ENCODE assay signal across 9 mouse cellular contexts in genomic region chr6:116423664-116424063, GRCm38 (mm10). TPM values are rescaled to one million over a fixed set of nuclear protein-coding genes. Genes with fewer than 3 reads are reported as not detected.
DNase-seq lines count a peak whose midpoint lies in the region; ATAC-seq and TF ChIP-seq lines count a peak whose summit lies in the region.
"Had no signal": no experiment of that assay in that cellular context is flagged by ENCODE, and none has a peak within 500 bp of the region (broad histone marks: within the 10 kb centered on the region; RNA-seq: fewer than 3 reads in every experiment).

No protein-coding gene starts in this region.

- WGBS in kidney, adult 2 months, result 35% methylated on average over 2 of the region's 2 CpGs
- 47% methylated on average over 2 of the region's 2 CpGs for WGBS in kidney, embryonic 15.5 days
- 68% methylated on average over 2 of the region's 2 CpGs for whole genome bisulfite sequencing in embryonic facial prominence, embryonic 10.5 days

- no peak for ATAC-seq in kidney, embryonic 15.5 days (replicated peaks; ENCODE audit: low FRiP score)

- no peak overlapping the region for H3K27ac ChIP-seq in kidney, adult 2 months (ENCODE audit: insufficient read depth, low read depth, low read length)
- H3K27ac ChIP-seq in kidney, embryonic 15.5 days, result no peak overlapping the region
- H3K27ac ChIP-seq in embryonic facial prominence, embryonic 10.5 days (replicated peaks), result no peak overlapping the region

- H3K4me3 ChIP-seq in kidney, adult 2 months (ENCODE audit: insufficient read depth, low read depth, low read length), result no peak overlapping the region
- no peak overlapping the region for H3K4me3 ChIP-seq in kidney, embryonic 15.5 days (replicated peaks)
- H3K4me3 ChIP-seq in embryonic facial prominence, embryonic 10.5 days, result no peak overlapping the region

- no peak for TF ChIP-seq POLR2A in kidney, adult 2 months (IDR thresholded peaks at IDR 0.05; ENCODE audit: low read depth, low read length)

- no peak overlapping the region for H3K4me2 ChIP-seq in kidney, embryonic 15.5 days

- H3K27me3 ChIP-seq in kidney, adult 2 months (replicated peaks; ENCODE audit: control insufficient read depth, insufficient read depth, low read length), result no peaks in the 10 kb centered on the region
- H3K27me3 ChIP-seq in kidney, embryonic 15.5 days, result no peaks in the 10 kb centered on the region
- no peaks in the 10 kb centered on the region for H3K27me3 ChIP-seq in embryonic facial prominence, embryonic 10.5 days (replicated peaks; ENCODE audit: low read depth, poor library complexity, severe bottlenecking)

- no peak overlapping the region for H3K9ac ChIP-seq in kidney, embryonic 15.5 days

- DNase-seq in adrenal gland, adult 2 months, result peak; percentile 40
- no peak for DNase-seq in adrenal gland, postnatal 4 days (ENCODE audit: low spot score in 2 of 2)
- peak; percentile 42 for DNase-seq in kidney, adult 2 months
- DNase-seq in A20 (ENCODE audit: low read depth, low spot score), result peak; percentile 17
- peak; percentile 41 to 79 for DNase-seq in kidney, postnatal 36 days
- no peak for DNase-seq in urinary bladder, postnatal 25 days (ENCODE audit: low spot score)
- DNase-seq in embryonic facial prominence, embryonic 10.5 days (ENCODE audit: low spot score), result no peak
- DNase-seq: heart, adult 18-20 months had no signal

- no peaks in the 10 kb centered on the region for H3K36me3 ChIP-seq in kidney, adult 2 months (ENCODE audit: control insufficient read depth, insufficient read depth, low read length)
- H3K36me3 ChIP-seq in kidney, embryonic 15.5 days, result no peaks in the 10 kb centered on the region
- no peaks in the 10 kb centered on the region for H3K36me3 ChIP-seq in embryonic facial prominence, embryonic 10.5 days (replicated peaks)

- TF ChIP-seq CTCF in kidney, adult 2 months (conservative IDR thresholded peaks at IDR 0.05; ENCODE audit: insufficient read depth, insufficient read length, low read depth, low read length), result peak; percentile 59

- 0 out of 2 replicates have a peak, but pooled peaks cover 2% of the 10 kb centered on the region for H3K4me1 ChIP-seq in kidney, adult 2 months (ENCODE audit: control insufficient read depth, insufficient read depth, low read length)
- no peaks in the 10 kb centered on the region for H3K4me1 ChIP-seq in kidney, embryonic 15.5 days
- 0 out of 2 replicates have a peak, but pooled peaks cover 3% of the 10 kb centered on the region for H3K4me1 ChIP-seq in embryonic facial prominence, embryonic 10.5 days

- no peaks in the 10 kb centered on the region for H3K9me3 ChIP-seq in kidney, embryonic 15.5 days (replicated peaks)
- no peaks in the 10 kb centered on the region for H3K9me3 ChIP-seq in embryonic facial prominence, embryonic 10.5 days

RNA-seq across cellular contexts. Expression of gene Alox5, which starts 37.3 kb away (rescaled TPM):
- 1 to 10 TPM; 1.3 to 2.2 TPM for total RNA-seq in adrenal gland, adult 2 months (2021)
- 1.4 and 1.8 TPM in 2 replicates for polyA plus RNA-seq in adrenal gland, adult 2 months (2012; rRNA removed)
- 1 to 10 TPM; 1.1 to 3.5 TPM for total RNA-seq in adrenal gland, postnatal 4 days (2021)
- 0.45 and 1.2 TPM in 2 replicates for polyA plus RNA-seq in kidney, adult 2 months (2012; rRNA removed)
- polyA plus RNA-seq in kidney, embryonic 15.5 days (2015; fragmentation: Nextera tagmentation; extraction: Ambion mirVana), result 0.67 and 0.92 TPM in 2 replicates
- polyA plus RNA-seq in embryonic facial prominence, embryonic 10.5 days (2016; fragmentation: Nextera tagmentation; extraction: Ambion mirVana), result 0.68 and 0.93 TPM in 2 replicates

Comparison
In these comparisons a context has a peak if more than half of its experiments do, and no peak if none do; other contexts are left out.
1. DNase-seq: peak in adrenal gland, adult 2 months (single experiment), kidney, adult 2 months (single experiment), A20 (single experiment) and kidney, postnatal 36 days (2 of 2); none in adrenal gland, postnatal 4 days (0 of 2), urinary bladder, postnatal 25 days (single experiment) and embryonic facial prominence, embryonic 10.5 days (single experiment).